Mouse (Mus musculus) layer of hippocampus, adult 9-10 months (tissue): ENCODE measurements around the gene Ablim1.
A peak's percentile ranks its signal among the peaks of the same experiment; 100 is the strongest.
"Not testable (repeated sequence)": the region's sequence is repeated elsewhere in the genome, so short reads cannot be mapped to it uniquely, and the experiment has no call there.

Experiments
- DNase-seq: peaks from one replicate; pipeline ENCODE4 v3.0.0; 2022; ENCODE audit warnings: low spot score

The Ablim1 gene

DNA sequence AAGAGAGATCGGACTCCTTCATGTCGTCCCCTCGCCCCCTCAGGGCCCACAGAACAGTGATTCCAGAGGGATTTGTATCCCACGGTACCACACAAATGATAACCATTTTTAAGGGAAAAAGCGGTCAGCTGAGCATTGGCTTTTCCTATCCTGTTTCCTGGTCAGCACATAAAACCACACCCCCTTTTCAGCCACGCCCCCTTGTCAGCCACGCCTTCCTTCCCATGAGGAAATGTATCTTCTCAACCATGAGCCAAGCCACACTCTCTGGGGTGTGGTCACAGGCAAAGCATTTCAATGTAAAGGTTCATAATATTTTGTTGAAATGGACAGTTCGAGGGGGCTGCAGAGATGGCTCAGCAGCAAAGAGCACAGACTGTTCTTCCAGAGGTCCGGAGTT lies 163.2 kb downstream of the Ablim1 start:
- DNase-seq, result no peak

- DNase-seq, result no peak
Measured at GRCm38 (mm10) chr19:57150275-57150674, 164.4 kb downstream of the Ablim1 start.

GRCm38 (mm10) chr19:57147746-57148145 lies 167.0 kb downstream of the Ablim1 start:
- no peak for DNase-seq

DNA sequence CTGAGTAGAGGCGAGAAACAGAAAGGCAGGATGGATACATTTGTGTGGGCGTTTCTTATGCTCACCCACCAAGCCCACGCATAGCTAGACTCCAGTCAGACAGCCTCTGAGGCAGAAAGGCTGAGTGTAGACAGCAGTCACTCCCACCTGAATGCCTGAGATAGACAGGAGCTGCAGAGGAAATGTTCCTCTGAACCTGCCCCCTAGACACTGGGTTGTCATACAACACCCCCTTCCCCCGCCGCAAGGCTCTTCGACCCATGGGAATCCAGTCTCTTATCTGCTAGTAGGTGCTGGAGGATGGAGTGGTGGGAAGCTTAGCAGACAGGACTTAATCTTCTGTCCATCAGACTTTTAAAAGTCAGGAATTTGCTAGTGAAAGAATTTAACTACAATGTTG lies 167.8 kb downstream of the Ablim1 start:
- no peak for DNase-seq

DNA sequence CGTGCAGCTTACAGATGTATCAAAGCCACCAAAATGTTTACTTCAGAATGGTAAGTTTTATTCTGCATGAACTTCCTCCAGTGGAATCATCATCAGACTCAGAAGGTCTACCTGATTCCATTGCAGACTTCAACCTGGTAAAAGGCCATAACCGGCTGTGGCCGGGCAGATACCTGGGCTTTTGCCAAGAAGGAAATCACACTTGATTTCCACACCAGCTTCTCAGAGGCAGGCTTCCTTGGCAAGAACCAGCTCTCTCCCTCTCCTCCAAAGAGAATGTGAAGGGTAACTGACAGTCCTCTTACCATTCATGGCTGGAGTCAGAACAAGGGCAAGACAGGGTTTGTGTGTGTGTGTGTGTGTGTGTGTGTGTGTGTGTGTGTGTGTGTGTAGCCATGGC lies 171.1 kb downstream of the Ablim1 start:
- DNase-seq, result no peak

GRCm38 (mm10) chr19:57141756-57142461 lies 172.8 kb downstream of the Ablim1 start:
- DNase-seq, result no peak

- DNase-seq, result no peak
Measured at GRCm38 (mm10) chr19:57140874-57141273, 173.8 kb downstream of the Ablim1 start.

- DNase-seq, result no peak
Measured at GRCm38 (mm10) chr19:57140071-57140470, 174.6 kb downstream of the Ablim1 start.

DNA sequence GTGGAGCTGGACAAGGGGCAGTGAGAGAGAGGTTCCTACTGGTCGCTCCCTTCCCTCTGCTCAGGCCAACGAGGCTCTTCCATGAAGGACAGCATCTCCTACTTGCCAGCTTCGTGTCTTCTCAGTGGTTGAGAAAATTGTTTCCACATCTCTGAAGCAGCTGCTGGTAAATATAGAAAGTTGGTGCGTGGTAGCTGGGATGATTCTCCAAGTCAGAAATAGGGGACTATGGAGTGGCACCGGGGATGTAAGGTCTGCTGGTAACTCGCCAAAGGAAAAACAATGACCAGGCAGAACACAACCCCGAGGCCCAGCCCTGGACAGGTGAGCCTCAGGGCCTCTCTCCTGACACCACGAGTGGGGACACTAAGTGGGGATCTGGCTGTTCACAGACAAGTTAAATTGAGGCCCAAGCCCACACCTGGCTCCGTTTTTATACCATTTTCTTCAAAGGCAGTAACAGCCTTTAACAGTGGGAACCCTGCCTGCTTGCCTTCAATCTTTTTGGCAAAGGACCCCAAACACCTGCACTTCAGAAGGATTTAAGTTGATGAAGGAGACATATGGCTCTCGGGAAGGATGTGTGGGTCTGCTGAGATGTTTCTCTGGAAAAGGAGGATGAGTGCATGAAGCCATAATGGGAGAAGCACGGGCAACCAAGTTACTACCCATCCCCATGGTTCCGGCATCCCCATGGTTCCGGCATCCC lies 175.7 kb downstream of the Ablim1 start:
- DNase-seq, result no peak

DNA sequence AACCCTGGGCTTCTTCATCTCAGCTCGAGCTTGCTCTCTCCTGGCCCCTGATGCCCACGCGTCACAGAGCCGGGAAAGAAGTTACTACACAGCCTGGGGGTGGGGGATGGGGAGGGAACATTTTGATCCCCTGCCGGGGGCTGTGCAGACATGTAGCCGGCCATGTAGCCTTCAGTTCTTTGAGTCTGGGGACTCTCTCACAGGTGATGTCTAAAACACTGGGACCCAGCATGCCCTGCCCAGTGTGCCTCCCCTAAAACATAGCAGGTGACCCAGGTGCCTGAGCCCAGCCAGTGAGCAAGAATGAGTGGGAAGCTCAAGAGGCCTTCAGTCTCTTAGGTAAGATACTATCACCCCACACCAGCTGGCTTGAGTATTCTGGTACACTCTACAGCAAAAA lies 176.2 kb downstream of the Ablim1 start:
- no peak for DNase-seq

GRCm38 (mm10) chr19:57138045-57138444 lies 176.7 kb downstream of the Ablim1 start:
- no peak for DNase-seq

DNA sequence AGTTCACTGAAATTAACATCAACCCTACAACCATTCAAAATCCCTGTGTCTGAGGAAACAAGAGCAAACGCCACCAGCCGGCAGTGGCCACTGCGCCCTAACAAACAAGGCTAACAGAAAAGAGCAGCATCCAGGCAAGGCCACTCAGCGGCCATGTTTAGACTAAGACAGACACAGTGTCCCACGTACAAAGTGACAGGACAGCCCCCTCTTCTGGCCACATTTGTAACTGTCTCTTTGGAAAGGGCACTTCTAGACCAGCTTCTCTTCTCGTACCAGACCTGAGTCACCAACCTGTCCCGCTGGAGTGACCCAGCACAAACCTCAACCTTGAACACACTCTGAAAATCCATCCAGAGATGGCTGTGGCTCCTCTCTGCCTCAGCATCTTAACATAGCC lies 178.5 kb downstream of the Ablim1 start:
- peak; percentile 27 for DNase-seq

GRCm38 (mm10) chr19:57135654-57136053 lies 179.1 kb downstream of the Ablim1 start:
- not testable (repeated sequence) for DNase-seq

GRCm38 (mm10) chr19:57134654-57135348 lies 179.9 kb downstream of the Ablim1 start:
- no peak for DNase-seq

DNA sequence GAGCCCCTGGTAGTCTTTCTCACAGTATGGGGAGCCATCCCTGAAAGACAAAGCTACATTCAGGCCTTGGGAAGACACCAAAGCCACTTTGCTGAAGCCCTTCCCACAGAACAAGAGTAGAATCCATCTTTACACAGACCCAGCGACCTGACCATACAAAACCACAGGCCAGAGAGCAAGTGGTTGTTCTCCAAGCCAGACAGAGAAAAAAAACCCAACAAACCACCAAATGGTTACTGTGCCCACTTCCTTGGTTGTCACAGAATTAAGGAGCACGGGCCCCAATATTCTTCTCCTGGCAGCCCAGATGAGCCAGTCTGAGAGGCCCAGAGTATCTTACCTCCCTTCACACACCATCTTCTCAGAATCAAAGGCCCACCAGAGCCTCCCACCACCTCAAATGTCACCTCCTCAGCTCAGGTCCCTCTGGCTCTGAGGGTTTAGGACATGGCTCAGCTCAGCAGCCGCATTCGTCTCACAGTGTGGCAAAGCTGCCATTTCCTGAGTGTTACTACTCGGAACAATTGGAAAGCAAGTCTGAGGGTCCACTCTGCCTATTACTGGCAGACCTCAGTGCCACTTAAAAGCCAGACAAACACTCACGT lies 181.7 kb downstream of the Ablim1 start:
- DNase-seq, result no peak

- DNase-seq, result no peak
Measured at GRCm38 (mm10) chr19:57132281-57132680, 182.4 kb downstream of the Ablim1 start.

- no peak for DNase-seq
Measured at GRCm38 (mm10) chr19:57131366-57131765, 183.4 kb downstream of the Ablim1 start.

- DNase-seq, result no peak
Measured at GRCm38 (mm10) chr19:57130591-57130990, 184.1 kb downstream of the Ablim1 start.

DNA sequence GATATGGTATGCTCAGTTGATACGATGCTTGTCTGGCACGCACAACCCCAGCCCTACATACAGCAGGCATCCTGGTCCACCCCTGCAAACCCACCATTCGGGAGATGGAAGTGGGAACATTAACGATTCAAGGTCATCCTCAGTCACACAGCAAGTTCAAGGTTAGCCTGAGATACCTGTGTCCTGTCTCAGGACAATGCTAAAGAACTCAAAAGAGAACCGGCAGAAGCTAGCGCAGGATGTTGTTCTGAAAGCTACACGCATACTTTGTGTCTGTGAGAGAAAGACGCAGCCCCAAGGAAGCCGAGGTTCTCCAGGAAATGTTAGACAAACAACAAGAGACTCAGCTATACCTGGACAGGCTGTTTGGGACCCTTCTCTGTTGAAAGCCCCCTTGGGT lies 185.0 kb downstream of the Ablim1 start:
- no peak for DNase-seq

GRCm38 (mm10) chr19:57128037-57128436 lies 186.7 kb downstream of the Ablim1 start:
- no peak for DNase-seq

- DNase-seq, result no peak
Measured at GRCm38 (mm10) chr19:57127523-57127922, 187.2 kb downstream of the Ablim1 start.

- DNase-seq, result no peak
Measured at GRCm38 (mm10) chr19:57126950-57127349, 187.8 kb downstream of the Ablim1 start.

DNA sequence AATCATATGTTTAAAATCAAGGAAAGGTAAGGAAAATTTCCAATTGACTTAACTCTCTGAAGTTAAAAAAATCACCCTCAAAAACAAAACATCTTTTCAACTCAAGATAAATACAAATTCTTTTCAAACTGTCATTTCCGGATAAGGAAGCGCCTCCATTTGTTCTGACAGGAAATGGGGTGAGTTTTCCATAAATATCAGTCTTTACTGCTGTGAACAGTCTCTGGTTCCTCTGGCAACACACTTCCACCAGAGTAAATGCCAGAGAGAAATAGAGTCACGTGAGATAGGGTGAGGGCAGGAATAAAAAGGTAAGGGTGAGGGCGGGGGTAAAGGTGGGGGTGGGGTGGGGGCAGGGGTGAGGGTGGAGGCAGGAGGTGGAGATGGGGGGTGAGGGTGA lies 189.8 kb downstream of the Ablim1 start:
- no peak for DNase-seq
